Mouse (Mus musculus) heart, postnatal 0 days (tissue): ENCODE data around the gene Mrgprg. TPM values are rescaled to one million over a fixed set of nuclear protein-coding genes. Genes with fewer than 3 reads are reported as not detected.

Experiments used
- ATAC-seq: fragments of 200-750 bp; cut with Nextera tagmentation; 2 replicates; pipeline ENCODE4 v1.8.0; 2017; ENCODE audit warnings: low read depth, moderate number of reproducible peaks, moderate library complexity; ENCODE audit not compliant: insufficient read depth
- DNase-seq: peaks from one replicate; pipeline ENCODE4 v3.0.0-alpha.2; 2016; ENCODE audit warnings: low spot score
- H3K27ac ChIP-seq: fragments of 300-500 bp; sonication (generic); 2 replicates; pipeline ENCODE4 v1.5.1; 2014; ENCODE audit warnings: low read depth, mild to moderate bottlenecking
- H3K27me3 ChIP-seq: fragments of 300-500 bp; sonication (generic); 2 replicates; pipeline ENCODE4 v1.6.1; 2014; ENCODE audit warnings: low read length, mixed read lengths; ENCODE audit not compliant: control insufficient read depth, insufficient read depth
- H3K36me3 ChIP-seq: fragments of 300-500 bp; sonication (generic); replicated peaks from 2 replicates; pipeline ENCODE4 v1.6.1; 2014; ENCODE audit warnings: low read length, mixed read lengths; ENCODE audit not compliant: control insufficient read depth, insufficient read depth
- H3K4me1 ChIP-seq: fragments of 300-500 bp; sonication (generic); 2 replicates; pipeline ENCODE4 v1.6.1; 2014; ENCODE audit warnings: antibody characterized with exemption; ENCODE audit not compliant: control insufficient read depth, insufficient read depth
- H3K4me2 ChIP-seq: fragments of 300-500 bp; sonication (generic); 2 replicates; pipeline ENCODE4 v1.6.1; 2014; ENCODE audit warnings: low read depth, mild to moderate bottlenecking, low read length, moderate library complexity
- H3K4me3 ChIP-seq: fragments of 300-500 bp; sonication (generic); 2 replicates; pipeline ENCODE4 v1.5.1; 2014; ENCODE audit warnings: low read depth, low read length
- H3K9ac ChIP-seq: fragments of 300-500 bp; sonication (generic); replicated peaks from 2 replicates; pipeline ENCODE4 v1.6.1; 2014; ENCODE audit warnings: low read depth, low read length, mixed read lengths
- H3K9me3 ChIP-seq: fragments of 300-500 bp; sonication (generic); replicated peaks from 2 replicates; pipeline ENCODE4 v1.6.1; 2016; ENCODE audit warnings: low read length; ENCODE audit not compliant: control insufficient read depth
- CTCF ChIP-seq: IDR thresholded peaks from 2 replicates; pipeline ENCODE4 v1.5.1; 2016; ENCODE audit warnings: antibody characterized with exemption, control low read depth, low read depth
- EP300 ChIP-seq: IDR thresholded peaks from 2 replicates; pipeline ENCODE4 v1.6.1; 2016; ENCODE audit warnings: antibody characterized with exemption, low read depth
- WGBS: fragments of 180-500 bp; shearing (Covaris S2); extraction: QIAGEN DNeasy Blood & Tissue Kit; methylation state at CpG from one replicate; pipeline ENCODE4 v1.1.7; 2014; 5-methylcytosine and 5-hydroxymethylcytosine counted together
- polyA plus RNA-seq: library from polyadenylated mRNA; unstranded; fragments of >200 nt; fragmentation: Nextera tagmentation; extraction: Ambion mirVana; gene quantifications from 2 replicates; pipeline ENCODE4 v1.2.1, GENCODE M21; 2015
- total RNA-seq: library from RNA; depleted of rRNA; stranded (reverse); fragments of >200 nt; gene quantifications from 2 replicates; pipeline ENCODE4 v1.2.3, GENCODE M21; 2014; ENCODE audit warnings: low replicate concordance

Gene Mrgprg
- total and polyA plus RNA-seq, 2 experiments from 2014 or later = not detected

DNA sequence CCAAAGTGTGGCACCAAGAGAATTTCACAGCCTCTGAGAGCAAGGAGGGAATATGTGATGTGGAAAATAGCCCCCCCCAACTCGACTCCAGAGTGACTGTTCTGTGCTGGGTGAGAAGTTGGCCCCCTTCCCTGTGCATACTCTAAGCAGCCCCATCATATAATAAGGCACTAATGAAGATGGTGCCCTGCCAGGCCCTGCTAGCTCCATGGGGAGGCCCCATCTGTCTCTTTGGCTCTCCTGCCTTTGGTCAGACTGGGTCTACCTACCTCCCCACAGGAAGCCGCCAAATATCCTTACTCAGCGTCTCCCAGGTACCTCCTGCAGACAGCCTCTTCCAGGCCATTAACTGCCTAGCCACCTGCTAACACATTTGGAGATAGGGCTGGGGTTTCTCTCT, 7.8 kb downstream of the Mrgprg start:
- 56% methylated on average over 3 of the region's 3 CpGs for WGBS
- no peaks in the 10 kb centered on the region for H3K36me3 ChIP-seq
- TF ChIP-seq CTCF = no peak
- TF ChIP-seq EP300 = no peak

DNA sequence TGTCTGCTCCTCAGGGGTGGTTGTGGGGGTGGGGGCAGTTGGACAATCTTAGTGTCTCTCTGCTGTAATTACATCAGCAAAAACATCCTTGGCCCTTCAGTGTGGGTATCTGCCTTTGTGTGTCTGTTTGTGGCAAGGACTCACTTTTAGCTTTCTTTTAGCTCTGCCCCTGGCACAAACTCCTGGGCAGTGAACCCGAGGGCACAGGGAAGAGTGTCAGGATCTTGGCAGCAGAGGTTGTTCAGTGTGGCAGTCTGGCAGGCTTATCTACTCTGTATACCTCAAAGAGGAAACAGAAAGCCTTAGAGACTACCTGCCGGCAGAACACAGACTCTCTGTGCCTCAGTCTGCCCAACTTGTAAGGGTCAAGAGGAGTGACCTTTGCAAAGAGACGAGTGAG, 9.1 kb downstream of the Mrgprg start:
- ATAC-seq = no peak

More for the DNA sequence above, 7.8 kb downstream of the Mrgprg start:
- DNase-seq (no peak), ATAC-seq (no peak)
- Histone ChIP-seq H3K9me3 (no peaks in the 10 kb centered on the region), H3K27ac (no peak overlapping the region), H3K4me3 (no peak overlapping the region), H3K27me3 (peaks cover 18% of the 10 kb centered on the region), H3K9ac (no peak overlapping the region), H3K4me1 (no peaks in the 10 kb centered on the region), H3K4me2 (no peak overlapping the region)

DNA sequence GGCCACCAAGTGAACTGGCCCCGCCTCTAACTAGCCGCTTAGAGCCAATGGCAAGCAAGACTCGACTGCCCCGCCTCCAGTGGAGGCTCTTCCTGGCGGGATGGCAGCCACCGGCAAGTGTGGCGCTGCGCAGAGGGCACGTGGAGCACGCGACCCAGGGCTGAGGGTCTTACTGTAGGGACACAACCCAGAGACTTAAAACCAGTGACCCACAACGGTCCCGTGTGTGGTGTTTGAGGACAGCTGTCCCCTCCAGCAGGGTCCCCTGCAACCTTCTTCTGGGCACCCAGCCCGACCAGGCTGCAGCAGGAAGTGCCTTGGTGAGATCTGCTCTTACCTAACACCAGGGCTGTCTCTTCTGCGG, 9.8 kb downstream of the Mrgprg start:
- no peaks in the 10 kb centered on the region for H3K9me3 ChIP-seq
- H3K4me3 ChIP-seq = peak overlapping the region; percentile 28
- H3K27me3 ChIP-seq = peaks cover 14% of the 10 kb centered on the region
- peak overlapping the region; percentile 58 for H3K4me2 ChIP-seq
- 1% methylated on average over 15 of the region's 15 CpGs for WGBS
- no peak overlapping the region for H3K9ac ChIP-seq
- no peaks in the 10 kb centered on the region for H3K36me3 ChIP-seq
- H3K27ac ChIP-seq = no peak overlapping the region
- DNase-seq (peak; percentile 73), ATAC-seq (peak; percentile 85)
- TF ChIP-seq EP300 (no peak), CTCF (no peak)
- H3K4me1 ChIP-seq = no peaks in the 10 kb centered on the region; the same call in 1 of the 2 replicates

More for the DNA sequence above, 9.1 kb downstream of the Mrgprg start:
- WGBS = 56% methylated on average over 3 of the region's 3 CpGs
- H3K9me3 ChIP-seq = no peaks in the 10 kb centered on the region
- TF ChIP-seq EP300 (no peak), CTCF (no peak)
- DNase-seq = no peak
- peaks cover 15% of the 10 kb centered on the region for H3K27me3 ChIP-seq
- no peaks in the 10 kb centered on the region for H3K4me1 ChIP-seq
- H3K4me2 ChIP-seq = no peak overlapping the region
- no peak overlapping the region for H3K27ac ChIP-seq
- no peak overlapping the region for H3K9ac ChIP-seq
- no peak overlapping the region for H3K4me3 ChIP-seq
- no peaks in the 10 kb centered on the region for H3K36me3 ChIP-seq

DNA sequence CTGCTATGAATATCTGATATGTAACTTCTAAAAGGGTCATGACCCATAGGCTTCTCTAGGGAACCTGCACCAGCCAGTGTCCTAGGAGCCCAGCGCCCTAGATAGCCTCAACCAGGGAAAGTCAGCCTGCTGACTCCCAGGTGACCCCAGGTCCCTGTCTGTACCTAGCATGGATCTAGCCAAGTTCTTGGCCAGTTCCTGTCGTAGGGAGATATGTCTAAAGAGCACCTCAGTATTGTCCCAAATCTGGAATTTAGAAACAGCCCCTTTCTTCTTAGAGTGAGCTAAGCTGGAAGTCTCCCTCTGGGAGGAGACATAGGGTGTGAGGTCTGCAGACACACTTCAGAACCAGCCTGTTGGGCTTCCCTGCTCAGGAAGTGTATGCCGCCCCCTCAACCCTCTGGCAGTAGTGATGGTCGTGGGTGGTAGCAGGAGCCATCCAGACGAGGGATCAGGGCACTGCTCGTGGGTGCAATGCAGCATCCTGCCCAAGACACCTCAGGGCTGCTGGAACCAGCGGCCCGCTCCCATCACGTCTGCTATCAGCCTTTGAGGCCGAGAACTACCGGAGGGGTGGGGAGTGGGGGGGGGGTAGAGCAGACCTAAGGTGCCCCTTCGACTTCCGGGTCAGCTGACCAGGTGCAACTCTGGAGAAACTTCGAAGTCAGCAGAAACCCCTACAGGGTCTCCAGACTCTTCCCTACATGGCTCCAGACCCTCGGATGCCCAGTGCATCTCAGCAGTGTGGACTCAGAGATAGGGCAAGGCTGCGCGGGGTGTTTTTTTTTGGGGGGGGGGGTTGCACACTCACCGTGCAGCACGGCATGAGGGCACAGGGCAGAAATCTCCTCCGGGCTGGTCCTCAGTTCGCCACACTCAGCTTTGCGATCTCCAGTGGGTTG, 10.4 kb downstream of the Mrgprg start, which contains the start of gene Osbpl5:
TSS of gene Osbpl5 (minus strand) at position 861 of the 902 bp plus-strand sequence.
- Histone ChIP-seq H3K9me3 (no peaks in the 10 kb centered on the region), H3K36me3 (no peaks in the 10 kb centered on the region), H3K9ac (no peak within 1 kb of the TSS), H3K4me1 (no peaks in the 10 kb centered on the region; the same call in 1 of the 2 replicates), H3K27me3 (peaks cover 14% of the 10 kb centered on the region), H3K4me3 (peak within 1 kb of the TSS; percentile 28), H3K4me2 (peak within 1 kb of the TSS; percentile 58), H3K27ac (no peak within 1 kb of the TSS)
- ATAC-seq (0 out of 2 replicates have a peak, but pooled peaks have one; percentile 6), DNase-seq (no peak)
- 21% methylated on average over 22 of the region's 22 CpGs for WGBS
- TF ChIP-seq EP300 (no peak), CTCF (no peak)

DNA sequence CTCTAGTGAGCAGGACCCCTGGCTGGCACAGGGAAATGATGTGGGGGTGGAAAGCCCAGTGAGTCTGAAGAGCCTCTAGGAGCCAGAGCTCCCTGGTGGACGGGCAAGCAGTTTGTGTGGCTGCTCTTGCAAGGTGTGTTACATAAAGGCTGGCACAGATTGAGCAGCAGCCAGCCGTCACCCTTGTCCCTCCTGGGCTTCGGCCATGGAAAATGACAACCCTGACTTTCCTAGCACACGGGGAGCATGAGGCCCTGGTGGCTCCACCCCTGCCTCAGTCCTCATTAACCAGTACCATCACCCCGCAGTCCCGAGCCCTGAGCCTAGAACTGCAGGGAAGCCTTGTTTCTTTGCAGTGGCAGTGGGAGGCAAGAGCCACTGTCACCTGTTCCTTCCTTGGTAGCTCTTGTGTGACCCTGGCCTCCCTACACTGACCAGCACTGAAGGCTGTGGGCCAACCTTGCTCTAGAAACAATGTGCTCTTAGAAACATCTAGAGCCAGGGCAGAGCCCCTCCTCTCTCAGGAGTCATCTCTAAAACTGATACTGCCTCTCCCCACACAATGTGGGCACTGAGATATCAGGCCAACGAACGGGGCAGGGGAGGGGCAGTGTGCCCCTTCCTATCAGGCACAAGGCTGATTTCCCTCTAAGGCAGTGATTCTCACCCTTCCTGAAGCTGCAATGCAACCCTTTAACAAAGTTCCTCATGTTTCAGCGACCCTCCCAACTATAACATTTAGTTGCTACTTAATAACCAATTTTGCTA, 11.3 kb downstream of the Mrgprg start:
- no peak for ATAC-seq
- Histone ChIP-seq H3K9me3 (no peaks in the 10 kb centered on the region), H3K9ac (no peak overlapping the region), H3K4me2 (no peak overlapping the region), H3K27ac (no peak overlapping the region), H3K4me3 (no peak overlapping the region), H3K27me3 (peaks cover 14% of the 10 kb centered on the region), H3K4me1 (no peaks in the 10 kb centered on the region; the same call in 1 of the 2 replicates), H3K36me3 (no peaks in the 10 kb centered on the region)
- 77% methylated on average over 9 of the region's 9 CpGs for WGBS
- no peak for DNase-seq
- TF ChIP-seq EP300 (no peak), CTCF (no peak)
